Mouse (Mus musculus) G1E (cell line): Measurements from ENCODE around the gene Adcy9.

ENCODE experiments used
- CTCF ChIP-seq: IDR thresholded peaks from 2 replicates; pipeline ENCODE4 v1.5.1; 2012; ENCODE audit warnings: low read depth, low read length, inconsistent platforms, mixed read lengths
- GATA1 ChIP-seq: IDR thresholded peaks from 2 replicates; pipeline ENCODE4 v1.6.1; 2012; ENCODE audit warnings: borderline replicate concordance, low read length, inconsistent platforms, mixed read lengths
- GATA2 ChIP-seq: IDR thresholded peaks from 2 replicates; pipeline ENCODE4 v1.6.1; 2012; ENCODE audit warnings: low read depth, low read length, inconsistent platforms, borderline replicate concordance
- TAL1 ChIP-seq: conservative IDR thresholded peaks from 2 replicates; pipeline ENCODE4 v1.6.1; 2012; ENCODE audit warnings: low read depth, low read length, inconsistent platforms, mixed read lengths

- TF ChIP-seq CTCF, result no peak
- TF ChIP-seq TAL1, result no peak
- no peak for TF ChIP-seq GATA1
- no peak for TF ChIP-seq GATA2
Measured at GRCm38 (mm10) chr16:4270911-4271310, 149.4 kb downstream of the Adcy9 start.
